Mouse (Mus musculus): ENCODE results near the gene Aldh5a1. TPM values are rescaled to one million over a fixed set of nuclear protein-coding genes. Genes with fewer than 3 reads are reported as not detected.
A peak's percentile ranks its signal among the peaks of the same experiment; 100 is the strongest.
"Not testable (repeated sequence)": the region's sequence is repeated elsewhere in the genome, so short reads cannot be mapped to it uniquely, and the experiment has no call there.

Aldh5a1 gene
- 7.2 and 8.1 TPM in 2 replicates for polyA plus RNA-seq (2015; fragmentation: Nextera tagmentation; extraction: Ambion mirVana)

DNA sequence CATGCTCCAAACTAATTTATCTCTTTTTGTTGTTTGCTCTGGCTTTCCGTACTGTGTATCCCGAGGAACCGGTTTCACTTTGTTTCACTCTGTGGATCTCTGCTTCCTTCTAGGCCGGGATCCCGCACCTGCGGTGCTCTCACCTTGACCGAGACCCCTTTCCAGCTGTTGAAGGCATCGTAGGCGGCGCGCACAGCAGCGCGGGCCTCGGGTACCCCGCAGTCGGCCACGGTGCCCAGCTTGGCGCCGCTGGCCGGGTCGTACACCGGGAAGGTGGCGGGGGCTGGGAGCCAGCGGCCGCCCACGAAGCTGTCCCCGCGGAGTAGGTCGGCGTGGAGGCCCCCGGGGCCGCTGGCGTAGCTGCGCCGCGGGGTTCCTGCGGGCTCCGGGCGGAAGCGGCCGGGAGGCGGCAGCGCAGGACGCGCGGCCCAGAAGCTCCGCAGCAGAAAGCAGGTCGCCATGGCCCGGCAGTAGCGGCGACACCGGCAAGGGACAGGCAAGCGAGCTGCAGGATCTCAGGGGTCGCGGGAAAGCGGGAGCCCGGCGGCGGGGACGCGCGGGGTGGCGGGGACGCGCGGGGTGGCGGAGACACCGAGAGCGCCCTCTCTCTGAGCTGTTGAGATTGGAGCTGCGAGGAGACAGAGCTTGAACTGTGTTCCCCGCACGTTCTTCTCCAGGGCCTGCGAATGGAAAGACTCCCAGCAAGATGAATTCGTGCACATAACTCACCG is at the start of gene Aldh5a1:
Gene Aldh5a1, minus strand, starts transcription at position 554 of the 731 bp plus-strand sequence.
- Histone ChIP-seq H3K27me3 (no peaks in the 10 kb centered on the region), H3K9me3 (no peaks in the 10 kb centered on the region), H3K4me2 (replicated peaks) (peak within 1 kb of the TSS; percentile 62), H3K36me3 (no peaks in the 10 kb centered on the region), H3K4me3 (peak within 1 kb of the TSS; percentile 58), H3K27ac (replicated peaks) (peak within 1 kb of the TSS; percentile 53), H3K9ac (replicated peaks) (peak within 1 kb of the TSS; percentile 66), H3K4me1 (peaks cover 18% of the 10 kb centered on the region)
- peak; percentile 87 for ATAC-seq (replicated peaks)
- WGBS: under 1% methylated on average over 66 of the region's 75 CpGs

DNA sequence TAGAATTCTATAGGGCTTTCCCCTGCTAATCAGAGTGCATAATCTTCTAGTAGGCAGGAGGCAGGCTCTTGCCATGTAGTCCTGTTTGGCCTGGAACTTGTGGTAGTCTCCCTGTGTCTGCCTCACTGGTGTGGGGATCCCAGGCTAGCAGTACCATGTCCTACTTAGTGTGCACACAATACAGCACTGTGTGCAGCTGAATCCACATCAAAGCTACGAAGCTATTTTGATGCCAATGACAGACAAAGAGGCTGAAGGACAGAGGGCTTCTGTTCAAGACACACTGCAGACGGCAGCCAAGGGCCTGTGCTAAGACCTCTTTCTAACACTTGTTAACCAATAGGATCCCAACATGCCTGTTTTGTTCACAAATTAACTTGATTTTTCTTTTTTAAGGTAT is 48.0 kb upstream of the Aldh5a1 start:
- Histone ChIP-seq H3K27me3 (no peaks in the 10 kb centered on the region), H3K36me3 (0 out of 2 replicates have a peak, but pooled peaks cover 3% of the 10 kb centered on the region), H3K4me2 (replicated peaks) (no peak overlapping the region), H3K27ac (replicated peaks) (no peak overlapping the region), H3K9me3 (no peaks in the 10 kb centered on the region), H3K4me1 (no peaks in the 10 kb centered on the region), H3K4me3 (no peak overlapping the region), H3K9ac (replicated peaks) (no peak overlapping the region)
- WGBS: 30% methylated on average over 2 of the region's 2 CpGs
- 0 out of 2 replicates have a peak, but pooled peaks have one; percentile 49 for ATAC-seq (replicated peaks)

DNA sequence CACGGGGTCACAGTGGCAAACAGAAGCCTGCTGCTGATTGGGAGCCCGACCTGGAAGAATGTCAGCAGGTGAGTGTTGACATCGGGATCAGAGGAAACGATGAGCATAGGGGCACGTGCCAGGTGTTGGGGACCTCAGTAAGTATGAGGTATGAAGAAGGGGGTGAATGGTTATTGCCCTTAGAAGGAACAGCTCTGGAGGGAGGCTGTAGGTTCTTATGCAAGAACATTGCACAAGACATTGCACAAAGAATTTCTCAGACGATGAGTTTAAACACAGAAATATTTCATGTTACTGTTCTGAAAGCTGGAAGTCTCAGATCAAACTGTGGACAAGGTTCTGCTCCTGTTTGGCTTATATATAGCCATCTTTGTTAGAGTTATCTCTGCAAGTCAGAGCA is 43.6 kb upstream of the Aldh5a1 start:
- Histone ChIP-seq H3K4me1 (no peaks in the 10 kb centered on the region), H3K9ac (replicated peaks) (no peak overlapping the region), H3K4me3 (no peak overlapping the region), H3K27me3 (no peaks in the 10 kb centered on the region), H3K4me2 (replicated peaks) (no peak overlapping the region), H3K9me3 (no peaks in the 10 kb centered on the region), H3K27ac (replicated peaks) (no peak overlapping the region), H3K36me3 (no peaks in the 10 kb centered on the region)
- 93% methylated on average over 6 of the region's 6 CpGs for WGBS
- no peak for ATAC-seq (replicated peaks)

DNA sequence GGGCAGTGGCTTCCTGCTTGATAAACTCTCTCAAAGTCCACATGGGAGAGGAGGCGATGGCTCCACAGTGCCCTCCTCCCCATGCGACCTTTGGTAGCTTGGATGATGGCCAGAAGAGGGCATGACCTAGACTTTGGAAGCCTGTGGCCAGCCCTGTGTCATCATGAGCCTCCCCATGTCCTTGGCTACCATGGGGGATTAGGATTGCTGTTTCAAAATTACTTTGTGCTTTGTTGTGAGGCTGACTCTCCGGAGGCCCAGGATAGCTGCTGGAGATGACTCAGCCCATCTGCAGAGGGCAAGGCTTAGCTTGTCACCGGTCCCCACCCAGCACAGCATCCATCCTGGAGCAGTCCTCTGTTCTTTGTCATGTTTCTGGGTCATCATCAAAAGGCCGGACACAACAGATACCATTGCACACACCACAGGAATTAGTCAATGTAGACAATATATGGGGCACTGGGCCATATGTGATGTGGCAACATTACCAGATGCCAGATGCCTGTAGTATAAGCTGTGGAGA is 40.4 kb upstream of the Aldh5a1 start:
- H3K4me2 ChIP-seq (replicated peaks): no peak overlapping the region

DNA sequence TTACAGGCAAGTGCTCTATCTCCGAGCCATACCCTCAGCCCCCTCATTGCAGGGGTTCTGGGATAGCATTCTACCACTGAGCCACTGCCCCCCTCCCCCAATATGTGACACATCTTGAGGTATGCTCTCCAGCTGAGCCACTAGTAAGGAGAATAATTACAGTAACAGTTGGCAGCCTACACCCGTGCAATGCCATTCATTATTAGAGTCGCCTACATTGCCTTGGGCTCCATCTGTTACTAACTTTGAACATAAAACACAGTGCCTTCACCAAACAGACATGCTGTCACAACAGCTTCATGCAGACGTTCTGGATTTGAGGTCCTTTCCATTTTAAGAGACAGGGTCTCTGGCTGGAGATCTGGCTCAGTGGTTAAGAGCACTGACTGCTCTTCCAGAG is 38.9 kb upstream of the Aldh5a1 start:
- Histone ChIP-seq H3K4me3 (no peak overlapping the region), H3K9me3 (no peaks in the 10 kb centered on the region), H3K4me2 (replicated peaks) (no peak overlapping the region), H3K36me3 (no peaks in the 10 kb centered on the region), H3K27ac (replicated peaks) (no peak overlapping the region), H3K27me3 (no peaks in the 10 kb centered on the region), H3K4me1 (no peaks in the 10 kb centered on the region), H3K9ac (replicated peaks) (no peak overlapping the region)
- peak; percentile 78 for ATAC-seq (replicated peaks)
- WGBS: 51% methylated on average over 4 of the region's 4 CpGs

More for the DNA sequence above, 40.4 kb upstream of the Aldh5a1 start:
- H3K36me3 ChIP-seq: no peaks in the 10 kb centered on the region
- ATAC-seq (replicated peaks): no peak
- no peak overlapping the region for H3K9ac ChIP-seq (replicated peaks)
- H3K27ac ChIP-seq (replicated peaks): no peak overlapping the region
- H3K9me3 ChIP-seq: no peaks in the 10 kb centered on the region
- H3K4me1 ChIP-seq: no peaks in the 10 kb centered on the region
- H3K4me3 ChIP-seq: no peak overlapping the region
- 87% methylated on average over 5 of the region's 5 CpGs for WGBS
- no peaks in the 10 kb centered on the region for H3K27me3 ChIP-seq

DNA sequence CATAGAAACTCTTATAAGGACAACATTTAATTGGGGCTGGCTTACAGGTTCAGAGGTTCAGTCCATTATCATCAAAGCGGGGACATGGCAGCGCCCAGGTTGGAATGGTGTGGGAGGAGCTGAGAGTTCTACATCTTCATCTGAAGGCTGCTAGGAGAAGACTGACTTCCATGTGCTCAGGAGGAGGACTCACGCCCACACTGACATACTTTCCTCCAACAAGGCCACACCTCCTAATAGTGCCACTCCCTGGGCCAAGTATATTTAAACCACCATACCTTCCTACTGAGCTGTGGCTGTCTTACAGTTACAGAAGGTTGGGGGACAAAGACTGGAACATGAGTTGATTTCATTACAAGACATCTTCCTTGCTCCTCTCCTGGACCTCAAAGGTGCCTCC is 34.3 kb upstream of the Aldh5a1 start:
- not testable (repeated sequence) for H3K4me2 ChIP-seq (replicated peaks); ATAC-seq (replicated peaks); H3K4me3 ChIP-seq; H3K9ac ChIP-seq (replicated peaks); H3K36me3 ChIP-seq; H3K27me3 ChIP-seq; H3K9me3 ChIP-seq; H3K27ac ChIP-seq (replicated peaks); H3K4me1 ChIP-seq
- 96% methylated on average over 3 of the region's 3 CpGs for WGBS

DNA sequence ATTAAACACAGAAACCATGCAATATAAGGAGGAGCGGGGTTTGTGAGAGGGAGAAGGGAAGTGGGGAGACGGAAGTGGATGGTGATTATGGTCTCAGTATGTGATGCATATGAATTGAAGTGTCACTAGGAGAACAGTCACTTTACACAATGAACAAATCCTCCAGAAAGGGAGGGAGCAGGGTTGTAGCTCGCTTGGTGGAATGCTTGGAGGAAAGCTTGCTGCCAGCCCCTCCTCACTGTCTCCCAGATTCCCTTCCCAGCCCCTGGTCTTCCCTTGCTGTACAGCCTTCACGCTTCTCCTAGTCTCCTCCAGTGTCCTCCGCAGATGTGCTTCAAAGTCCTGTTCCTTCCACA is 28.4 kb upstream of the Aldh5a1 start:
- no peak overlapping the region for H3K27ac ChIP-seq (replicated peaks)

DNA sequence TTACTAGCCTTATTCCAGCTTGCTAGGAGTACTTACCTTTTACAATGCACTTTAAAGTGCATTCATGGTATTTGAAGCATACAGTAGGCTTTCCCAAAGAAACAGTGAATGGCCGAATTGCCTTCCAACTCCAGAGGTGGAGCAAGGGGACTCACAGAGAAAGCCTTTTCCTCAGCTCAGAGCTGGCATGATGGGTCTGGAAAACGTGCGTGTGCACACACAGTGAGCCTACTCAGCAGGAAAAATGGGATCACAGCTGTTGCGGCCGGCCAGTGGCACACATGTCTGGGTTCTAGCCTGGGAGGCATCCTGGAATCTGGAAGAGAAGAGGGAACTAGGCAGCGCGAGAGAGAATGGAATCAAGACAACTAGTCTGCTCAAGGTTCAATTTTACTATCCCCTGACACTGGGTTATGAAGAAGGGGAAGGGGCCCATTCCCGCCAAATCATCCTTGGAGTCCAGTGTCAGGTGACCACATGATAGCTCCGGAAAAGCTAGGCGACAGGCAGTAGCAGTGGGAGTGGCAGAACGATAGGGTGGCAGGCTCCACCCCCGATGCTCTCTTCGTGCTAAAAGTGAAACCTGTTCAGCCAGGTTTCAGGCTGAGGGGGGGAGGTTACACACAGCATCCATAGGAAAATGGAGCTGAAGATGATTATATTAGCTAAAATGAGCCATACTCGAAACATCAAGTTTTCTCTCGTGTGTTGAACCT is 27.8 kb upstream of the Aldh5a1 start:
- peak; percentile 57; the same call in 1 of the 2 replicates for ATAC-seq (replicated peaks)
- Histone ChIP-seq H3K27me3 (no peaks in the 10 kb centered on the region), H3K4me3 (peak overlapping the region; percentile 30), H3K4me1 (peaks cover 3% of the 10 kb centered on the region; the same call in 1 of the 2 replicates), H3K36me3 (no peaks in the 10 kb centered on the region), H3K9me3 (no peaks in the 10 kb centered on the region), H3K27ac (replicated peaks) (no peak overlapping the region), H3K9ac (replicated peaks) (peak overlapping the region; percentile 4; the same call in 1 of the 2 replicates), H3K4me2 (replicated peaks) (peak overlapping the region; percentile 39)
- 19% methylated on average over 15 of the region's 15 CpGs for WGBS

More for the DNA sequence above, 28.4 kb upstream of the Aldh5a1 start:
- peaks cover 3% of the 10 kb centered on the region; the same call in 1 of the 2 replicates for H3K4me1 ChIP-seq
- 39% methylated on average over 5 of the region's 5 CpGs for WGBS
- no peaks in the 10 kb centered on the region for H3K36me3 ChIP-seq
- peak overlapping the region; percentile 39 for H3K4me2 ChIP-seq (replicated peaks)
- 0 out of 2 replicates have a peak, but pooled peaks have one; percentile 41 for ATAC-seq (replicated peaks)
- peak overlapping the region; percentile 30 for H3K4me3 ChIP-seq
- no peaks in the 10 kb centered on the region for H3K27me3 ChIP-seq
- no peaks in the 10 kb centered on the region for H3K9me3 ChIP-seq
- H3K9ac ChIP-seq (replicated peaks): peak overlapping the region; percentile 4; the same call in 1 of the 2 replicates

DNA sequence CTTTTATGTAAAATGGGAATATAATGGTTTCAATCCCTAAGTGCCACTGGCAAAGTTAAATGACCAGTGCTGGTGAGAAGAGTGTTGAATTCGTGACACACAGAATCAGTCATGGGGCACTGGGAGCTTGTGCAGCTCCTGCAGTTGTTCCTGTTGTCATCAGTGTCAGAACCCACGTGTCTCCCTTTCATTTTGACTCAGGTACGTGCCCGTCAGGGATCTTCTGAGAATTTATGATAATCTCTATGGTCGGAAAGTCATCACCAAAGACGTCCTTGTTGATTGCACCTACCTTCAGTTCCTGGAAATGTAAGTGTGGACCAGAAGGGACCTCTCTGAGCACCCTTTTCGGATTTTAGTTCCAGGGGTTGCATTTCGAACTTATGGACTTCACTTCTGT is 24.7 kb upstream of the Aldh5a1 start:
- Histone ChIP-seq H3K9ac (replicated peaks) (no peak overlapping the region), H3K27me3 (no peaks in the 10 kb centered on the region), H3K27ac (replicated peaks) (no peak overlapping the region), H3K9me3 (no peaks in the 10 kb centered on the region), H3K36me3 (no peaks in the 10 kb centered on the region), H3K4me2 (replicated peaks) (no peak overlapping the region), H3K4me3 (no peak overlapping the region), H3K4me1 (peaks cover 3% of the 10 kb centered on the region; the same call in 1 of the 2 replicates)
- 87% methylated on average over 8 of the region's 8 CpGs for WGBS
- ATAC-seq (replicated peaks): no peak

DNA sequence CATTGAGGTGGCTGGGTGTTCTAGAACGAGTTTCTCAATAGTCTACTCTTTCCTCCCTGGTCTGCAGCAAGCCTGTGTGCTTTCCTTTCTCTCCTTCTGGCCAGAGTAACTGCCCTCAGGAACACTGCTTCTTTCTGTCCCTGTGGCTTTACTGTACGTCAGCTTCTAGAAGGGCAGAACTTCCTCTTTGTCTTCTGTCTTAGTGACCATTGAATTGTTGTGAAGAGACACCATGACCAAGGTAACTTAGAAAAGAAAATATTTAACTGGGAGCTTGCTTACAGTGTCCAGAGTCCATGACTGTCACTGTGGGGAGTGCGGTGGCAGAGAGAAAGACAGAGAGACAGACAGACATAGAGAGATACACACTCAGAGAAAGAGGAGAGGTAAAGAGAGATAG is 22.6 kb upstream of the Aldh5a1 start:
- H3K27ac ChIP-seq (replicated peaks): no peak overlapping the region
- no peak overlapping the region for H3K4me2 ChIP-seq (replicated peaks)
- no peak overlapping the region for H3K9ac ChIP-seq (replicated peaks)
- H3K27me3 ChIP-seq: no peaks in the 10 kb centered on the region
- no peaks in the 10 kb centered on the region for H3K4me1 ChIP-seq
- H3K9me3 ChIP-seq: no peaks in the 10 kb centered on the region
- no peak overlapping the region for H3K4me3 ChIP-seq
- no peaks in the 10 kb centered on the region for H3K36me3 ChIP-seq
- no peak for ATAC-seq (replicated peaks)
- WGBS: 78% methylated on average over 3 of the region's 3 CpGs

DNA sequence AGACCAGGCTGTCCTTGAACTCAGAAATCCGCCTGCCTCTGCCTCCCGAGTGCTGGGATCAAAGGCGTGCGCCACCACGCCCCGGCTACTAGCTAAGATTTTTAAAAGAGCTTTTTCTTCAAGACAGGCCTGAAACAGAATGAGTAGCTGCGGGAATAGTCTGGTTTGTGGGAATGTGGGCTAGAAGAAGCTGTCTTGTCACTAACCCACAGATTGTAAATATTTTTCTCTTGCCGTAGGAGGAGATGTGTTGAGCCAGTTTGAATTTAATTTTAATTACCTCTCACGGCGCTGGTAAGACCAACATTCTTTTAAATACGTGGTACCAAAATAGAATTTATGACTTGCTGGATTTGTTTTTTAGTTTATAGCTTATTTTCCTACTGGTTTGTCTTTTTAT is 21.2 kb upstream of the Aldh5a1 start:
- H3K4me3 ChIP-seq: no peak overlapping the region
- WGBS: 91% methylated on average over 11 of the region's 11 CpGs

DNA sequence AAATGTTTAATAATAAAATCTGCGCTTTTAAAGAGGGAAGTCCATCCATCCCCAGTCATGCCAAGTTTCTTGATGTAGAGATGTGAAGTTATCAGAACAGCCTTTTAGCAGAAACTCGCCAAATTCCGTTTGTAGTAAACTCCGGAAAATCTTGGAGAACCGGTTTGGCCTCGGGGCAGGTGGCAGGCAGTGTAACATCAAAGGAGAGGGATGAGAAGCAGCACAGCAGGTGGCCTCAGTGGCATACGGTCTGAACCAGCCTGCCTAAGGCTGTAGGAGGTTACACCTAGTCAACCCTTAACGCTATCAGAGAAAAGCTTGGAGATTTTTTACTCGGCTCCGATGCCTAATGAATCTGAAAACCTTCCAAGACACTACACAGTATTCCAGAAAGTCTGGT is 18.0 kb upstream of the Aldh5a1 start:
- no peaks in the 10 kb centered on the region for H3K27me3 ChIP-seq
- no peaks in the 10 kb centered on the region for H3K4me1 ChIP-seq
- H3K9ac ChIP-seq (replicated peaks): no peak overlapping the region
- H3K36me3 ChIP-seq: no peaks in the 10 kb centered on the region
- no peak for ATAC-seq (replicated peaks)
- no peak overlapping the region for H3K27ac ChIP-seq (replicated peaks)
- no peaks in the 10 kb centered on the region for H3K9me3 ChIP-seq
- 19% methylated on average over 10 of the region's 10 CpGs for WGBS
- no peak overlapping the region for H3K4me3 ChIP-seq
- no peak overlapping the region for H3K4me2 ChIP-seq (replicated peaks)

More for the DNA sequence above, 21.2 kb upstream of the Aldh5a1 start:
- Histone ChIP-seq H3K4me2 (replicated peaks) (no peak overlapping the region), H3K36me3 (no peaks in the 10 kb centered on the region), H3K4me1 (no peaks in the 10 kb centered on the region), H3K27ac (replicated peaks) (no peak overlapping the region), H3K9me3 (no peaks in the 10 kb centered on the region), H3K9ac (replicated peaks) (no peak overlapping the region), H3K27me3 (no peaks in the 10 kb centered on the region)
- no peak for ATAC-seq (replicated peaks)

All from forebrain, embryonic 15.5 days (tissue).